Mouse (Mus musculus) midbrain, embryonic 14.5 days (tissue): Measurements from ENCODE around the gene 4930522H14Rik. TPM values are rescaled to one million over a fixed set of nuclear protein-coding genes. Genes with fewer than 3 reads are reported as not detected.

Experiments
- ATAC-seq: fragments of 200-750 bp; cut with Nextera tagmentation; 2 replicates; pipeline ENCODE4 v1.8.0; 2017; ENCODE audit warnings: moderate number of reproducible peaks, moderate library complexity; ENCODE audit not compliant: low FRiP score, low TSS enrichment
- DNase-seq: peaks from one replicate; pipeline ENCODE4 v3.0.0-alpha.2; 2015
- H3K27ac ChIP-seq: fragments of 300-500 bp; sonication (generic); replicated peaks from 2 replicates; pipeline ENCODE4 v1.5.1; 2014; ENCODE audit warnings: mild to moderate bottlenecking, low read depth, low read length, moderate library complexity
- H3K27me3 ChIP-seq: fragments of 300-500 bp; sonication (generic); 2 replicates; pipeline ENCODE4 v1.6.1; 2014; ENCODE audit warnings: low read length, control low read depth, mixed read lengths; ENCODE audit not compliant: control insufficient read depth, insufficient read depth
- H3K36me3 ChIP-seq: fragments of 300-500 bp; sonication (generic); 2 replicates; pipeline ENCODE4 v1.6.1; 2014; ENCODE audit warnings: low read length, control low read depth; ENCODE audit not compliant: control insufficient read depth, insufficient read depth
- H3K4me1 ChIP-seq: fragments of 300-500 bp; sonication (generic); 2 replicates; pipeline ENCODE4 v1.6.1; 2014; ENCODE audit warnings: mild to moderate bottlenecking, antibody characterized with exemption, low read length, control low read depth; ENCODE audit not compliant: control insufficient read depth, insufficient read depth
- H3K4me2 ChIP-seq: fragments of 300-500 bp; sonication (generic); 2 replicates; pipeline ENCODE4 v1.6.1; 2014; ENCODE audit warnings: mild to moderate bottlenecking, low read length, moderate library complexity
- H3K4me3 ChIP-seq: fragments of 300-500 bp; sonication (generic); replicated peaks from 2 replicates; pipeline ENCODE4 v1.5.1; 2014; ENCODE audit warnings: low read depth, low read length
- H3K9ac ChIP-seq: fragments of 300-500 bp; sonication (generic); replicated peaks from 2 replicates; pipeline ENCODE4 v1.6.1; 2014; ENCODE audit warnings: mild to moderate bottlenecking, low read length, moderate library complexity
- H3K9me3 ChIP-seq: fragments of 300-500 bp; sonication (generic); 2 replicates; pipeline ENCODE4 v1.6.1; 2016; ENCODE audit warnings: low read length, control low read depth, mixed read lengths; ENCODE audit not compliant: control insufficient read depth
- WGBS: fragments of 180-500 bp; shearing (Covaris S2); extraction: QIAGEN DNeasy Blood & Tissue Kit; methylation state at CpG from one replicate; pipeline ENCODE4 v1.1.7; 2014; 5-methylcytosine and 5-hydroxymethylcytosine counted together
- polyA plus RNA-seq: library from polyadenylated mRNA; unstranded; fragments of >200 nt; fragmentation: Nextera tagmentation; extraction: Ambion mirVana; gene quantifications from 2 replicates; pipeline ENCODE4 v1.2.1, GENCODE M21; 2014

4930522H14Rik gene
- polyA plus RNA-seq, 1 experiment from 2014 or later, result not detected

DNA sequence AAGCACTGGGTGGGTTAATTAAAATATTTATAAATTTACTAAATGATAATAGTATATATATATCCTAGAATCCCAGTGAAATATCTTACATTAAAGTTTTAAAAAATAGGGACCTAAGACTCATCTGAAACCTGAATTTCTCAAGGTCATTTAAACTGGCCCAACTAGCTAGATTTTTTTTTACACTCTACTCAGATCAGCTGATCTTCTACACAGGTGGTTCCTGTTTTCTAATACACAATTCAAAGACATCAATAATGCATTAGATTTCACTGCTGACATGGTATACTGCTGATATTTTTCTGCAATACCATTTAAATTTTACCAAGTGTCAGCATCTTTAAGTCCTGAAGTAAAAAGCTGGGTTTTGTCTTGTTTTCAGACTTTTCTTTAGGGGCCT lies 67.2 kb downstream of the 4930522H14Rik start:
- Histone ChIP-seq H3K4me1 (no peaks in the 10 kb centered on the region), H3K4me3 (no peak overlapping the region), H3K36me3 (no peaks in the 10 kb centered on the region), H3K4me2 (no peak overlapping the region), H3K9ac (no peak overlapping the region), H3K9me3 (no peaks in the 10 kb centered on the region), H3K27ac (no peak overlapping the region), H3K27me3 (no peaks in the 10 kb centered on the region)
- ATAC-seq (no peak), DNase-seq (no peak)

DNA sequence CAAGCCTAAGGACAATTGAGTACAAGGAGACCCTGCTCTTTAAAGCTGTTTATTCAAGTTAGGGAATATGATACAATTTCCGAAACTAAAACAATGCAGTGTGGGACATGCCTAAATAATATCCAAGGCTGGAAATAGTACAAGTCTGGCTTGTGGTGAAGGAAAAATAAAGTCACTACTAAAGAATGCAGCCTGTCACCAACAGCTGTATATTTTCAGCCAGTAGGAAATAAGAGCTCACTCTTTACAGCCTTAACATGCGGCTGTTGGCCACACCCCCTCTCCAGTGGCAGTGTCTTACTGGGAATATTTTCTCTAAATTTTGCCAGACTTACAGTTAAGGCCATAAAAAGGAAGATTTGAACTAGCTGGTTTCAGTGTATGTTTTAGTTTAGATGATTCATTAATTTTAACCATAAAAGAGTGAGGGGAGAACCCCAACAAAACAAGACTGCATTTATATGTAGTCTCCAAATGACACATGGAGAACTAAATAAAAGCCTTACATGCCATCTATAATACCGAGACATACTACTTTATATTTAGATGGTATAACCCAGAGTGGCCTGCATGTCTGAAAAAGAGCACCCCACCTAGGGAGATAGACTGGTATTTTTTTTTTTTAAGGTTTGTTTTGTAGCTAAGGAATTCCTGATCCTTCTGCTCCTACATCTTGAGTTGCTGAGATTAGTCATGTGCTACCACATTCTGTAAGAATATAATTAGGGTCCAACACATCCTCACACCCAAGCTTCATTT lies 70.5 kb downstream of the 4930522H14Rik start:
- no peak for ATAC-seq
- no peaks in the 10 kb centered on the region for H3K27me3 ChIP-seq
- no peak overlapping the region for H3K4me3 ChIP-seq
- 0 out of 2 replicates have a peak, but pooled peaks cover 3% of the 10 kb centered on the region for H3K36me3 ChIP-seq
- no peak for DNase-seq
- no peak overlapping the region for H3K9ac ChIP-seq
- no peaks in the 10 kb centered on the region for H3K4me1 ChIP-seq
- no peak overlapping the region for H3K27ac ChIP-seq
- WGBS, result 76% methylated on average over 3 of the region's 3 CpGs
- no peak overlapping the region for H3K4me2 ChIP-seq
- H3K9me3 ChIP-seq, result no peaks in the 10 kb centered on the region

DNA sequence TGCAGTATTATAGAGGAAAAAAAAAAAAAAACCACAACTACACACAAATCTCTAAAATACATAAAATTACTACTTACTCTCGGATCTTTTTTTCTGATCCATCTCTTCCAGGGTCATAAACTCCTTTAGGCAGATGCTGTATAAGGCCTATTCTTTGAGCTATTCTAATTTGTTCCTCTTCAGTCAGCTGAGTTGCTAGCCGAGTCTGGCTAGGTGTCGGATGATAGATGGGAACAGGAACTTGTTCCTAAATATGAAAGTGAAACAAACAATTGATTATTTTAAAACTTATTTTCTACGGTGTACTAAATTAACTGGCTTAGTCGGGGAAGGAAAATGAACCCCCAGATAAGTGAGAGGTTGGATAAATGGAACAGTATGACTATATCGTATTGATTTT lies 74.3 kb downstream of the 4930522H14Rik start:
- Histone ChIP-seq H3K9me3 (no peaks in the 10 kb centered on the region), H3K4me2 (no peak overlapping the region), H3K4me3 (no peak overlapping the region), H3K9ac (no peak overlapping the region), H3K4me1 (no peaks in the 10 kb centered on the region), H3K27me3 (no peaks in the 10 kb centered on the region), H3K27ac (no peak overlapping the region), H3K36me3 (peaks cover 23% of the 10 kb centered on the region)
- 97% methylated on average over 6 of the region's 6 CpGs for WGBS
- DNase-seq (no peak), ATAC-seq (no peak)

Other genes with a start within 250 kb of the 4930522H14Rik start
- gene Ttc39a, start 124.7 kb downstream of the 4930522H14Rik start, polyA plus RNA-seq, result 1.3 and 2.2 TPM in 2 replicates
- gene Rnf11, start 46.6 kb downstream of the 4930522H14Rik start, polyA plus RNA-seq, result 84.5 and 104 TPM in 2 replicates
- gene Cdkn2c, start 135.9 kb upstream of the 4930522H14Rik start, polyA plus RNA-seq, result 1.4 and 3.0 TPM in 2 replicates
- gene Faf1, start 145.3 kb upstream of the 4930522H14Rik start, polyA plus RNA-seq, result 40.9 and 48.4 TPM in 2 replicates